Mouse (Mus musculus): ENCODE measurements around the gene Insyn1.

Gene Insyn1

DNA sequence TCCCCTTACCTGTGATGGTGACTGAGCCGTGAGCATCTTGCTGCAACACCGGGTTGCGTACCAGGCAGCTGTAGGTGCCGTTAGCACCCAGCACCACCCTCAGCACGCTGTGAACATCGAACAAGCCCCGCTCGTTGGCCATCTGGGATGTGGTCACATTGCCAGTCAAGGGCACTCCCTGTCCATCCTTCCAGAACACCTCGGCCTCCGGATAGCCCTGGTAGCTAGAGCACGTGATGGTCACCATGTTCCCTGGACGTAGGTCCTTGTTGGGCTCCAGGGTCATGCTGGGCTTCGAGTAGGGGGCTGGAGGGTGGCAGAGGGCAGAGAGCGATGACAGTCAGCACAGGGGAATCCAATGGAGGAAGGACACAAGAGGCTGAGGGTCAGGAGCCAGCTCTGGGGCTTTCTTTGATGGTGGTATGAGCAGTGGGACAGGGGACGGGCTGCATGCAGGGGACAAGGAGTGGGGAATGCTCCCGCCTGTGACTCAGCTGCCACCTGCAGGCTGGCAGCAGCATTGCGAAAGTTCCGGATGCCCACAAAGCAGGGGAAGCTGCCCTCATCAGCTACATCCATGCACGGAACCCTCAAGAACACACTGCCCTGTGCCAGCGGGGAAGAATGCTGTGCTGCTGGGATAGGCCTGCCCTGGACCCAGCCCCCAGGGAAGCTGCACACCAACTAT lies 47.2 kb downstream of the Insyn1 start:
- peak; percentile 75 for DNase-seq

DNA sequence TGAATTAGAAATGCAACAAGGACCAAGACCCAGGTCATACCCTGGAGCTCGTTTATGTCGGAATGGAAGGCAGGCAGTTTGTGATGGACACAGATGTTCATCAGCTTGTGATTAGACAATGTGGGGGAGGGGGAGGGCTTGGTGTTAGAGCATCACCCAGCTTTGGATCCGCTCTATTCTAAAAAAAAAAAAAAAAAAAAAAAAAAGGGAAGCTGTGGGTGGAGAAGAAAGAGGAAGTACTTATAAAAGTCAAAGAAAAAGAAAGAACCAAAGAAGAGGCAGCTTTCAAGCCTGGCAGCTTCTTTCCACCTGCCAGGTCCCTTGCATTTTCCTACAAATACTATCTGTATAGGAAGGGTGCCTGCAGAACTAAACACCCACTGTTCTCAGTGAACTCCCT lies 49.4 kb downstream of the Insyn1 start:
- DNase-seq, result no peak

DNA sequence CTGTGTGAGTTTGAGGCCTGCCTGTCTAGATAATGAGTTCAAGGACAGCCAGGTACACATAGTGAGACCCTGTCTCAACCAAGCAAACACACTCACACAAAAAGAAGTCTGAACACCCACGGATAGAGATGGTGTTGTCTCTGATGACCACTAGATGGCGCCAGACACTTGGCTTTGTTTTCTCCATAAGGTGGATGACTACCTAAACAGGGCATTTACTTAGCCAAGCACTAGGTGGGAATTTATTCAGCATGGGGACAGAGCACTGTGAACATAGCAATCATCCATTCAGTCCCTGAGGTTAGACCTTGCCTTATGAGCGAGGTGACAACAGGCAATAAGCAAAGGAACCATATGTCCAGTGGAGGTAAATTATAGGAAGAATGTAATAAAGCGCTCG lies 51.5 kb downstream of the Insyn1 start:
- DNase-seq, result peak; percentile 82

DNA sequence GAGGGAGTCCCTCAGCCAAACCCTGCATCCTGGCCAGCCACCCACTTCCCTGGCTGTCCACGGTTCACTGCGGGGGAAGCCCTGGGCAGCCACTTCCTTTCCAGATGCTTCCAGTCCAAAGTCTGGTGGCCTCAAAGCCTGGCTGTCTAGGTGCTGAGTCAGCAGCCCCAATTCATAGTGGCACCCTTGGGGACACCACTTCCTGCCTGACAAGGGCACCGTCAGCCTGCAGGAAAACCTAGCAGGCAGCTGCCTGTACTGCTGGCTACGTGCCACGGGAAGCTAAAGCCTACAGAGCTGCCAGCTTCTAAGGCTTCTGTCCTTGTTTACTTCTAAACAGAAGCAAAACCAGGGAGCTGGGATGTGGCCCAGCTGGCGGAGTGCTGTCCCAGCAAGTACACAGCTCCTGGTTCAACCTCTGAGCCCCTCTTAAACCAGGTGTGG lies 53.5 kb downstream of the Insyn1 start:
- peak; percentile 66 for DNase-seq

DNA sequence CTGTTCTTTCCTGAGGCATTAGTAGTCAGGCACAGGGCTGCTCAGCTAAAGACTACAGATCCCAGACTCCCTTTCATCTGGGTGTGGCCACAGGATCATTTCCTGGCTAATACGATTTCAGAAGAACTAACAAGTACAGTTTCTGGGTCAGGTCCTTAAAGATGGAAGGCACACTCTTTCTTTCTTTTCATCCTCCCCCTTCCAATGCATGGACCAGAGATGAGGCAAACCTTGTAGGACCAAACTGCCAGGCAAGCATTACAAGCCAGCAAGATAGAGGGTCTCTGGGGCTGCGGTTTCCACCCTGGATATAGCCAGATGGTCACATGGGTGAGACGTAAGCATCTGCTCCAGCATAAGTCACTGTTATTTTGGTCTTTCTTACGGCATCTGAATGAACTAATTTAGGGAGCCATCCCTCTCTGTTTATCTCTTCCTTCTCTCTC lies 56.5 kb downstream of the Insyn1 start:
- no peak for DNase-seq

DNA sequence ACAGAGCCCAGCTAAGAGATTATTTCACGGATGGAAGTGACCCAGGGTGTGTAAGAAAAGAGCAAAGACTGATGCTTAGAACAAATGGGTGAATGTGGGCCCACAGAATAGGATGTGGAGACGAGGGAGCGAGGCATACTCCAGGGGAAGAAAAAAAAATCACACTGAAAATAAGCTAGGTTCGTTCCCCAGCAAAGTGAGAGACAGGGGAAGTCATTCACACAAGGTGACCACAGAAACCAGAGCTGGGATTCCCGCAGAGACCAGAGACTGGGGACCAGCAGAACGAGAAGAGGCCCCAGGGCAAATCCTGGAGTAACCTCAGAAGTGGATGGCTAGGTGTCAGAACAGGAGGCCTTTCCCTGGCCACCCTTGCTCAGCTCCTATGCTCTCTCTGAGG lies 57.0 kb downstream of the Insyn1 start:
- DNase-seq, result no peak

DNA sequence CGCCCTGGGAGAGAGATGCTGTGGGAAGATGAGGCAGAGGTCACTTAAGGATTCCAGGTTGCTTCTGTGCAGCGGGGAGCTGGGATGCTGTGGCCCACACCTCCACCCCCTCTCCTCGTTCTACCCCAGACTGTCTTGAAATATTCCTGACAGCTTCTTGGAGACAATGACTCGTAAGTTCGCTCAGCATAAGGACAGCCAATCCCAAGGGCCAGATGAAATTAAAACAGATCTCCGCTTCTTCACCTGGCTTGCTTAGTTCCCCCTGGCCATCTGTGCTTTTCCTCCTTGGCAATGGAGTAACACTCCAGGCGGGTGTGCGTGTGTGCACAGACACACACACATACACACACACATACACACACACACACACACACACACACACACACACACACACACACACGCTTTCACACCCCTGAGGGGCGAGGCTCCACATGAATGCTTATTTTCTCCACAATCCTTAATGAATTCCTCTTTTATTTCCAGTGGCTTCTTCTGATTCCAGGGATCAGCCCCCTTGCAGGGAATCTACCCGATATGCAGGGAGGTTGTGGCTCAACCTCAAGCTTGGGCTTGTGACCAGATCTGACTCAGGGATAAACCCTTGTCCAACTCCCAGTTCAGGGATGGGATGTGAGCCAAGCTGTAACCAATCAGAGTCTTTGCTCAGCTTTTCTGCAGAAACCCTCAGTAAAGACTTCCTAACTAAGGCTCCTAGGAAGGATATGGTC lies 58.4 kb downstream of the Insyn1 start:
- DNase-seq, result no peak

DNA sequence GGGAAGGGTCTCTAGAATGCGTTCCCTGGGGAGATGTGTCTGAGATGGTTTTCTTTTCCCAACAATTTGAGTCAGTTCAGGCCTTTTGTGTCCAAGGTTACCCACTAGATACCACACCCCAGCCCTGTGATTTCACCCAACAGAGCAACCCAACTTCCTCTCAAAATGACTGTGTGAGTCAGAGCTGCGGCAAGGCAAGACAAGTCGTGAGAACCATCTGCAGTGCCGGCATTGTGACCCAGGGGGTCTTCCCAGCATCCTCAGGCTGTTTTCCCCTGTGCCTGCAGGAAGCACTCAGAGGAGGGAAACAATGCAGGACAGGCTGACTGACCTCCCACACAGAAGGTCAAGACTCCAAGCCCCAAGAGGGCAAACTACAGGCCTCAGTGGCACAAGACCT lies 60.5 kb downstream of the Insyn1 start:
- no peak for DNase-seq

Data from retina, postnatal 1 day (tissue).